Mouse (Mus musculus) megakaryocyte, adult 5-6 weeks (primary cell): Measurements from ENCODE around the gene Ubap2. TPM values are rescaled to one million over a fixed set of nuclear protein-coding genes. Genes with fewer than 3 reads are reported as not detected.
A peak's percentile ranks its signal among the peaks of the same experiment; 100 is the strongest.

ENCODE experiments used
- ATAC-seq: 2 replicates; pipeline ENCODE4 v1.8.0; 2016; ENCODE audit warnings: mild to moderate bottlenecking, inconsistent platforms; ENCODE audit not compliant: poor library complexity, severe bottlenecking
- total RNA-seq, 2 experiments: library from RNA; stranded (forward) in 1 of 2; stranded (reverse) in 1 of 2; fragments of 153-499, 151-499 nt in 1 of 2; fragments of 221-1000, 200-1000 nt in 1 of 2; gene quantifications; 2 replicates each; pipeline versions ENCODE4 v1.2.3 to v1.2.4; 2015 to 2017

Ubap2 gene
- total RNA-seq, 2 experiments from 2014 or later, result 12.3 to 26.1 TPM

- 0 out of 2 replicates have a peak, but pooled peaks have one; percentile 51 for ATAC-seq
Observed at GRCm38 (mm10) chr4:41165693-41166475, 109.1 kb downstream of the Ubap2 start.

GRCm38 (mm10) chr4:41164974-41165373, 110.0 kb downstream of the Ubap2 start:
- ATAC-seq, result no peak

GRCm38 (mm10) chr4:41161232-41161631, 113.7 kb downstream of the Ubap2 start:
- no peak for ATAC-seq

- ATAC-seq, result no peak
Observed at GRCm38 (mm10) chr4:41158251-41158650, 116.7 kb downstream of the Ubap2 start.

GRCm38 (mm10) chr4:41156961-41157360, 118.0 kb downstream of the Ubap2 start:
- ATAC-seq, result no peak

GRCm38 (mm10) chr4:41153146-41153545, 121.8 kb downstream of the Ubap2 start:
- ATAC-seq, result no peak

GRCm38 (mm10) chr4:41151186-41151585, 123.8 kb downstream of the Ubap2 start:
- no peak for ATAC-seq

GRCm38 (mm10) chr4:41149891-41150290, 125.1 kb downstream of the Ubap2 start:
- ATAC-seq, result no peak

Other genes with a start within 250 kb of the Ubap2 start
- gene Aqp7, start 227.0 kb downstream of the Ubap2 start, total RNA-seq (2015), result not detected in 2 replicates
- gene Aqp7, start 227.0 kb downstream of the Ubap2 start, total RNA-seq (2017), result not detected in 2 replicates
- not detected in 2 replicates for gene Aqp3, start 177.0 kb downstream of the Ubap2 start, total RNA-seq (2015)
- 0.07 and 0.45 TPM in 2 replicates for gene Aqp3, start 177.0 kb downstream of the Ubap2 start, total RNA-seq (2017)
- 9.2 and 10.0 TPM in 2 replicates for gene Nol6, start 150.7 kb downstream of the Ubap2 start, total RNA-seq (2015)
- 8.2 and 13.4 TPM in 2 replicates for gene Nol6, start 150.7 kb downstream of the Ubap2 start, total RNA-seq (2017)
- gene Ube2r2, start 139.4 kb downstream of the Ubap2 start, total RNA-seq (2015), result 145 and 156 TPM in 2 replicates
- gene Ube2r2, start 139.4 kb downstream of the Ubap2 start, total RNA-seq (2017), result 34.4 and 41.3 TPM in 2 replicates
- 50.4 and 52.9 TPM in 2 replicates for gene Dcaf12, start 39.7 kb upstream of the Ubap2 start, total RNA-seq (2015)
- 46.9 and 51.0 TPM in 2 replicates for gene Dcaf12, start 39.7 kb upstream of the Ubap2 start, total RNA-seq (2017)
- 49.9 and 51.2 TPM in 2 replicates for gene Ubap1, start 73.9 kb upstream of the Ubap2 start, total RNA-seq (2015)
- 43.6 and 47.6 TPM in 2 replicates for gene Ubap1, start 73.9 kb upstream of the Ubap2 start, total RNA-seq (2017)
- 10.7 and 16.0 TPM in 2 replicates for gene Kif24, start 189.7 kb upstream of the Ubap2 start, total RNA-seq (2015)
- 7.0 and 9.7 TPM in 2 replicates for gene Kif24, start 189.7 kb upstream of the Ubap2 start, total RNA-seq (2017)
- gene Nudt2, start 190.0 kb upstream of the Ubap2 start, total RNA-seq (2015), result 13.8 and 24.0 TPM in 2 replicates
- gene Nudt2, start 190.0 kb upstream of the Ubap2 start, total RNA-seq (2017), result 19.6 and 20.9 TPM in 2 replicates
- 0.04 TPM in 1 of 2 replicates, not detected in the other for gene AI464131, start 227.9 kb upstream of the Ubap2 start, total RNA-seq (2015)
- 0.07 TPM in 1 of 2 replicates, not detected in the other for gene AI464131, start 227.9 kb upstream of the Ubap2 start, total RNA-seq (2017)
- gene 1110017D15Rik, start 242.2 kb upstream of the Ubap2 start, total RNA-seq (2015), result not detected in 2 replicates
- gene 1110017D15Rik, start 242.2 kb upstream of the Ubap2 start, total RNA-seq (2017), result not detected in 2 replicates